Mouse (Mus musculus) midbrain, embryonic 12.5 days (tissue): ENCODE measurements around the gene Abtb2. TPM values are rescaled to one million over a fixed set of nuclear protein-coding genes. Genes with fewer than 3 reads are reported as not detected.

ENCODE experiments used
- ATAC-seq: fragments of 200-750 bp; cut with Nextera tagmentation; 2 replicates; pipeline ENCODE4 v1.8.0; 2017; ENCODE audit warnings: low read depth, moderate TSS enrichment, moderate library complexity; ENCODE audit not compliant: low FRiP score
- H3K27ac ChIP-seq: fragments of 300-500 bp; sonication (generic); replicated peaks from 2 replicates; pipeline ENCODE4 v1.5.1; 2016; ENCODE audit warnings: mild to moderate bottlenecking
- H3K27me3 ChIP-seq: fragments of 300-500 bp; sonication (generic); 2 replicates; pipeline ENCODE4 v1.6.1; 2016; ENCODE audit warnings: mild to moderate bottlenecking
- H3K36me3 ChIP-seq: fragments of 300-500 bp; sonication (generic); 2 replicates; pipeline ENCODE4 v1.6.1; 2016
- H3K4me1 ChIP-seq: fragments of 300-500 bp; sonication (generic); 2 replicates; pipeline ENCODE4 v1.6.1; 2016
- H3K4me2 ChIP-seq: fragments of 300-500 bp; sonication (generic); replicated peaks from 2 replicates; pipeline ENCODE4 v1.6.1; 2016; ENCODE audit warnings: mild to moderate bottlenecking, moderate library complexity
- H3K4me3 ChIP-seq: fragments of 300-500 bp; sonication (generic); 2 replicates; pipeline ENCODE4 v1.5.1; 2016; ENCODE audit warnings: mild to moderate bottlenecking
- H3K9ac ChIP-seq: fragments of 300-500 bp; sonication (generic); replicated peaks from 2 replicates; pipeline ENCODE4 v1.6.1; 2016; ENCODE audit warnings: mild to moderate bottlenecking, moderate library complexity
- H3K9me3 ChIP-seq: fragments of 300-500 bp; sonication (generic); 2 replicates; pipeline ENCODE4 v1.6.1; 2016; ENCODE audit warnings: mild to moderate bottlenecking
- WGBS: fragments of 180-500 bp; shearing (Covaris S2); methylation state at CpG from one replicate; pipeline ENCODE4 v1.1.7; 2016; 5-methylcytosine and 5-hydroxymethylcytosine counted together
- polyA plus RNA-seq: library from polyadenylated mRNA; unstranded; fragments of >200 nt; fragmentation: Nextera tagmentation; extraction: Ambion mirVana; gene quantifications from 2 replicates; pipeline ENCODE4 v1.2.1, GENCODE M21; 2016

Gene Abtb2
- polyA plus RNA-seq, 1 experiment from 2014 or later, result 20.7 TPM

DNA sequence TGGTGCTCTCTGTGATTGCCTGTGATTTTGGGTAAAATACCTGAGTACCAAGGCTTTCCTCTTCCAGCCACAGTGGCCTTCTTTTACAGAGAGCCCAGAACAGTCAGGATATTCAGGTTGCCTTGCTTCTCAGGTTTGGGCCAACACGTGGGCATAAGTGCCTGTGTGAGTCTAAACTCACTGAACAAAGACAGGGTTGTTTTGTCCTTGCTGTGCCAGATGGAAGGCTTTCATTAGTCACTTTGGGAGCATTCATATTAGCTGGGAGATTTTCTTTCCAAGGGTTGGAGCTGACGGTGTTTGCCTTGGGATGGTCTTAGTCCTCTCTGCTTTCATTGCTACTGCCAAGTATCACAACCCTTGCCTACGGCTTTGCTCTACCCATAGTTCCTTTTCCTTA, 20.3 kb downstream of the Abtb2 start:
- no peak overlapping the region for H3K4me2 ChIP-seq
- no peaks in the 10 kb centered on the region for H3K27me3 ChIP-seq
- peaks cover 8% of the 10 kb centered on the region; the same call in 1 of the 2 replicates for H3K4me1 ChIP-seq
- ATAC-seq, result no peak
- WGBS, result 87% methylated on average over 3 of the region's 3 CpGs
- H3K9me3 ChIP-seq, result no peaks in the 10 kb centered on the region
- H3K36me3 ChIP-seq, result no peaks in the 10 kb centered on the region
- no peak overlapping the region for H3K27ac ChIP-seq
- no peak overlapping the region for H3K4me3 ChIP-seq
- no peak overlapping the region for H3K9ac ChIP-seq

- Histone ChIP-seq H3K27me3 (no peaks in the 10 kb centered on the region), H3K9me3 (no peaks in the 10 kb centered on the region), H3K4me3 (no peak overlapping the region), H3K36me3 (no peaks in the 10 kb centered on the region), H3K9ac (no peak overlapping the region), H3K27ac (no peak overlapping the region), H3K4me2 (no peak overlapping the region), H3K4me1 (peaks cover 22% of the 10 kb centered on the region)
- 78% methylated on average over 5 of the region's 5 CpGs for WGBS
- ATAC-seq, result no peak
Measured at GRCm38 (mm10) chr2:103588776-103589175, 22.7 kb downstream of the Abtb2 start.

DNA sequence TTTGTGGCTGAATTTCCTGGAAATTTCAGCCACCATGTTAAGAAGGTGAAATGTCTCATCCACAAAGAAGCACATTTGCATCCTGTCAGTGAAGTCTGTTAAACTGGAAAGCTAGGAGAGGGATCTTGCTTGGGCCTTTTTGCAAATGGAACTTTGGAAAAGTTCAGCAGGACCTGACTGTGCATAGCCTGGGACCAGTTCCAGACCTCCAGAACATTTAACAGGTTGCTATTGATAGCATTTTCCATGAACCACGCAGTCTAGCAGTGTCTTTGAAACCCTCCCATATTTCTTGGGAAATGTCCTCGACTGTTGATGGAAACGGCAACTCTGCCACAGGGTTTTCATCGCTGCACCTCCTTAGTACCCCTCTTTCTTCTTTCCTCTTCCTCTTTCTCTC, 23.3 kb downstream of the Abtb2 start:
- Histone ChIP-seq H3K9ac (no peak overlapping the region), H3K4me1 (peaks cover 23% of the 10 kb centered on the region), H3K27ac (no peak overlapping the region), H3K4me3 (no peak overlapping the region), H3K4me2 (no peak overlapping the region), H3K9me3 (no peaks in the 10 kb centered on the region), H3K36me3 (no peaks in the 10 kb centered on the region), H3K27me3 (no peaks in the 10 kb centered on the region)
- no peak for ATAC-seq
- WGBS, result 89% methylated on average over 4 of the region's 4 CpGs

- Histone ChIP-seq H3K27me3 (no peaks in the 10 kb centered on the region), H3K4me3 (no peak overlapping the region), H3K36me3 (no peaks in the 10 kb centered on the region), H3K27ac (no peak overlapping the region), H3K4me1 (peaks cover 32% of the 10 kb centered on the region), H3K4me2 (no peak overlapping the region), H3K9me3 (no peaks in the 10 kb centered on the region), H3K9ac (no peak overlapping the region)
- no peak for ATAC-seq
- WGBS, result 92% methylated on average over 7 of the region's 7 CpGs
Measured at GRCm38 (mm10) chr2:103590645-103591044, 24.5 kb downstream of the Abtb2 start.

GRCm38 (mm10) chr2:103591742-103592590, 25.9 kb downstream of the Abtb2 start:
- H3K4me1 ChIP-seq, result peaks cover 28% of the 10 kb centered on the region
- ATAC-seq, result peak; percentile 41; the same call in 1 of the 2 replicates
- H3K4me2 ChIP-seq, result no peak overlapping the region
- no peaks in the 10 kb centered on the region for H3K9me3 ChIP-seq
- WGBS, result 49% methylated on average over 9 of the region's 9 CpGs
- no peak overlapping the region for H3K4me3 ChIP-seq
- H3K27me3 ChIP-seq, result 0 out of 2 replicates have a peak, but pooled peaks cover 6% of the 10 kb centered on the region
- peak overlapping the region; percentile 36 for H3K27ac ChIP-seq
- H3K9ac ChIP-seq, result no peak overlapping the region
- no peaks in the 10 kb centered on the region for H3K36me3 ChIP-seq

DNA sequence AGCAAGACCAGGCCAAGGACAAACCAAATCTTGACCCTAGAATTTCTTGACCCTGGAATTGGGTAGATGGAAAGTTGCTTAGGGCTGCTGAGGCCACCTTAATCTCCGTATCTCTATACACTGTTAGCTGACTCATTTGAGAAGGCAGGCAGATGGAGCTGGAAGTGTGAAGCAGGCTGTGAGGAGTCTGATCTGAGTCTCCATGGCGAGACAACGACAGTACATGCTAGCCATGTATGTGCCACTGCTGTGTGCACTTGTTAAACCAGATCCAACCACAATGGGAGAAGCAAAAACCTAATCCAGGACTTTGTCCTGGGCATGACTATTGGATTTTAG, 26.4 kb downstream of the Abtb2 start:
- H3K4me2 ChIP-seq, result no peak overlapping the region
- H3K4me1 ChIP-seq, result peaks cover 28% of the 10 kb centered on the region
- no peak overlapping the region for H3K4me3 ChIP-seq
- H3K9me3 ChIP-seq, result no peaks in the 10 kb centered on the region
- no peak for ATAC-seq
- H3K27me3 ChIP-seq, result 0 out of 2 replicates have a peak, but pooled peaks cover 6% of the 10 kb centered on the region
- 70% methylated on average over 3 of the region's 3 CpGs for WGBS
- no peak overlapping the region for H3K9ac ChIP-seq
- peak overlapping the region; percentile 36; the same call in 1 of the 2 replicates for H3K27ac ChIP-seq
- no peaks in the 10 kb centered on the region for H3K36me3 ChIP-seq

DNA sequence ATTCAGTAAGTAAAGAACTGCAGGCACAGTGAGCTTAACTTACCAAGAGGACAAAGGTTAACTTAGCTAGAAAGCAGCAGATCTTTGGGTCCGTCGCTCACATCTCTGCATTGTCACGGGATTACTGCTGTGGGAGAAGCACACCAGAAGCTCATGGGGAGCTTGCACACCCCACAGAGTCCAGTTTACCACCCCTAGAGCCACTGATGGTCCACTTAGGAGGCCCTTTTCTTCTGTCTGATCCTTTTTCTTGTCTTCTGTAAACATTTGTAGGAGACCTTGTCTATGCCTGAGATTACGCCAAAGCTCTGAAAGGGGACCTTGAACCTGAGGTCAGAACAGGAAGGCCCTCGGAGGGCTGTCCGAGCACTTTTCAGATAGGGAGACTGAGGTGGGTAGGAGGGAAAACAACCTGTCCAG, 28.5 kb downstream of the Abtb2 start:
- 32% methylated on average over 6 of the region's 6 CpGs for WGBS
- Histone ChIP-seq H3K27me3 (0 out of 2 replicates have a peak, but pooled peaks cover 6% of the 10 kb centered on the region), H3K4me2 (no peak overlapping the region), H3K27ac (no peak overlapping the region), H3K9me3 (no peaks in the 10 kb centered on the region), H3K36me3 (no peaks in the 10 kb centered on the region), H3K9ac (no peak overlapping the region), H3K4me1 (peaks cover 29% of the 10 kb centered on the region), H3K4me3 (no peak overlapping the region)
- no peak for ATAC-seq

DNA sequence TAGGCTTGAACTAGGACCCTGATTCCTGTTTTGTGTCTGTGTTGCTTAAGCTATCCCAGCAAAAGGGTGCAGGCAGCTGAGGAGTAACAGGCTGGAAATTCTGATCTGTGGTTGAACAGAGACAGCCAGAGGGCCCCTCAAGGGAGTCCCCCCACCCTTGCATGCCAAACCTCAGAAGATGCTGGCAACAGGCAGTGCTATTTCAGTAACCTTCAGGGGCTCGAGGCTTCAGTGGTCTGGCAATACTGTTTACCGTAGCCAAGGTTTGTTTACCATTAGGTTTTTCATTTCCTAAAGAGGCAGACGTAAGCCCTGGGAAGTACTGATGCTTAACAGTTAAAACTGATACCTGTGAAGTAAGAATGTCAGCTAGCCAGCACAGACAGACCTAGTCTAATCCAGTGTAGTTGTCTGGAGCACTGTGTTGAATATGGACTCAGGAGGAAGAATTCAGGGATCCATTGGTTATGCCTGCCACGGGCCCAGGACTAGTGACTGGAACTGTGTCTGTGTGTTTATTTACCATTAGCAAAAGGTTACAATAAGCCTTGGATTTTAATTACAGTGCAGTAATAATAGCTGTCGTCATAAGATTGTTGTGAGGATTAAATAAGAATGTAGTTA, 29.0 kb downstream of the Abtb2 start:
- WGBS, result 65% methylated on average over 5 of the region's 5 CpGs
- no peak overlapping the region for H3K4me3 ChIP-seq
- H3K9ac ChIP-seq, result no peak overlapping the region
- H3K27me3 ChIP-seq, result 0 out of 2 replicates have a peak, but pooled peaks cover 6% of the 10 kb centered on the region
- no peaks in the 10 kb centered on the region for H3K36me3 ChIP-seq
- H3K9me3 ChIP-seq, result no peaks in the 10 kb centered on the region
- ATAC-seq, result no peak
- no peak overlapping the region for H3K4me2 ChIP-seq
- peaks cover 34% of the 10 kb centered on the region for H3K4me1 ChIP-seq
- no peak overlapping the region for H3K27ac ChIP-seq

DNA sequence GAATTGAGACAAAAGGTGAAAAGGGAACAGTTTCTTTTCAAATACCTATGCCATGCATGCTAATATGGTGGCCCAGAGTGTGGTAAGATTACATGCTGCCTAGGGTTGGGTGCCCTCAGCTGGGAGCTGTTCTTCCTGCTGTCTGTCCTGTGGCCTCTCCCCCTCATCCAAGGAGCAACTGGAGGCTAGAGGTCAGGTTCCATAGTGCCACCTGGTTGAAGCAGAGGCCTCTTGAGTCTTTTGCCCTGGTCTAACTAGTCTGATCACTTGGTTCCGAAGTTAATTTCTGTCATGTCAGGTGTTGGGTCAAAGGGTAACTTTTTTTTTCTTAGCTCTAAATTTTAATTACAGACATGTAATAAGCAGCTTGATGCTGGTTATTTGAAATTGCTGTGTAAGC, 33.2 kb downstream of the Abtb2 start:
- ATAC-seq, result no peak
- H3K27ac ChIP-seq, result no peak overlapping the region
- peaks cover 25% of the 10 kb centered on the region for H3K4me1 ChIP-seq
- H3K9me3 ChIP-seq, result no peaks in the 10 kb centered on the region
- WGBS, result 81% methylated on average over 1 of the region's 1 CpGs
- no peaks in the 10 kb centered on the region for H3K36me3 ChIP-seq
- no peak overlapping the region for H3K4me2 ChIP-seq
- H3K9ac ChIP-seq, result no peak overlapping the region
- H3K4me3 ChIP-seq, result no peak overlapping the region
- H3K27me3 ChIP-seq, result 0 out of 2 replicates have a peak, but pooled peaks cover 6% of the 10 kb centered on the region

- 0 out of 2 replicates have a peak, but pooled peaks have one; percentile 56 for ATAC-seq
- H3K4me1 ChIP-seq, result peaks cover 15% of the 10 kb centered on the region
- no peak overlapping the region for H3K4me3 ChIP-seq
- peak overlapping the region; percentile 27; the same call in 1 of the 2 replicates for H3K27ac ChIP-seq
- 34% methylated on average over 8 of the region's 8 CpGs for WGBS
- 0 out of 2 replicates have a peak, but pooled peaks cover 6% of the 10 kb centered on the region for H3K27me3 ChIP-seq
- H3K36me3 ChIP-seq, result no peaks in the 10 kb centered on the region
- H3K9me3 ChIP-seq, result no peaks in the 10 kb centered on the region
- H3K9ac ChIP-seq, result no peak overlapping the region
- H3K4me2 ChIP-seq, result no peak overlapping the region
Measured at GRCm38 (mm10) chr2:103600165-103600891, 34.2 kb downstream of the Abtb2 start.

- H3K9me3 ChIP-seq, result no peaks in the 10 kb centered on the region
- WGBS, result 77% methylated on average over 1 of the region's 1 CpGs
- H3K4me3 ChIP-seq, result no peak overlapping the region
- no peak overlapping the region for H3K9ac ChIP-seq
- 0 out of 2 replicates have a peak, but pooled peaks cover 2% of the 10 kb centered on the region for H3K27me3 ChIP-seq
- ATAC-seq, result no peak
- H3K36me3 ChIP-seq, result no peaks in the 10 kb centered on the region
- no peak overlapping the region for H3K27ac ChIP-seq
- H3K4me2 ChIP-seq, result no peak overlapping the region
- peaks cover 15% of the 10 kb centered on the region for H3K4me1 ChIP-seq
Measured at GRCm38 (mm10) chr2:103601126-103601525, 35.0 kb downstream of the Abtb2 start.

DNA sequence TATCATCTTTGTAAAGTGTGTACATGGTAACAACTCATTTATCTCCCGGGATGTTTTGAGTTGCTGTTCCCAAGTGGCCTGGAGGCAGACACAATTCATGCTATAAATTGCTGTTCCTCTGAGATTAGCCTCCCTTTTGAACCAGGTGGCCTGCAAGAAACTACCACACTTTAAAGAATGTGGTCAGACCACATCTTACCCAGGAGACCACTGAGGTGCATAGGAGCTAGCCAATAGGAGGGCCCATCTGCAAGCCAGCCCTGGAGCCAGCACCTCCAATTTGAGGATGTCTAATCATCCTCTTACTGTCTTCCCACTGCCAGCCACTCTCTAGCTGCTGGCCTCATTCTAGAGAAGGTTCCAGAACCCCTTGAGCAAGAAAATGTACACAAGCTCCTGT, 35.4 kb downstream of the Abtb2 start:
- Histone ChIP-seq H3K4me3 (no peak overlapping the region), H3K27me3 (no peaks in the 10 kb centered on the region), H3K4me2 (no peak overlapping the region), H3K27ac (no peak overlapping the region), H3K9ac (no peak overlapping the region), H3K9me3 (no peaks in the 10 kb centered on the region), H3K36me3 (no peaks in the 10 kb centered on the region), H3K4me1 (peaks cover 15% of the 10 kb centered on the region)
- WGBS, result 91% methylated on average over 1 of the region's 1 CpGs
- ATAC-seq, result no peak
